Mouse (Mus musculus) stomach, postnatal 0 days (tissue): ENCODE data around the gene AW549877.

ENCODE experiments used
- CTCF ChIP-seq: IDR thresholded peaks from 2 replicates; pipeline ENCODE4 v1.5.1; 2016; ENCODE audit warnings: antibody characterized with exemption, low read depth, mild to moderate bottlenecking, moderate library complexity
- EP300 ChIP-seq: optimal IDR thresholded peaks from 2 replicates; pipeline ENCODE3; 2016; ENCODE audit warnings: antibody characterized with exemption

DNA sequence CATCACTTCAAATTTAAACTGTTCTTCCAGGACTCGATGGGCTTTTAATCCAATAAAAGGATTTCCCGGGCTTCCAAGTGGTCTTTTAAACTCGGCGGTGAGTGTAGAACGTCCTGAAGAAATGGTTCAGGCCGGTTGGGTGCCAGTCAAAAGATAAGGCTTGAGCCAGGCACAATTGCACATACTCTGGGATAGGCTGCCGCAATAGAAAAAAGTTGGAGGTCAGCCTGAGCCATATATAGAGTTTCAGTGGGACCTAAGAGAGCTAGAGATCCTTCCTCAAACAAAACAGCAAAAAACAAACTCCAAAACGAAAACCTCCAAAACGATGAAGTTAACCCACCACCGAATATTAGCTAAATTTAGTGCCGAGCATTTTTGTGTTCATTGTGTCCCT lies 30.0 kb upstream of the AW549877 start:
- TF ChIP-seq CTCF, result no peak
- no peak for TF ChIP-seq EP300
